Comparison of ENCODE assay signal across 8 mouse cellular contexts in the genomic region with DNA sequence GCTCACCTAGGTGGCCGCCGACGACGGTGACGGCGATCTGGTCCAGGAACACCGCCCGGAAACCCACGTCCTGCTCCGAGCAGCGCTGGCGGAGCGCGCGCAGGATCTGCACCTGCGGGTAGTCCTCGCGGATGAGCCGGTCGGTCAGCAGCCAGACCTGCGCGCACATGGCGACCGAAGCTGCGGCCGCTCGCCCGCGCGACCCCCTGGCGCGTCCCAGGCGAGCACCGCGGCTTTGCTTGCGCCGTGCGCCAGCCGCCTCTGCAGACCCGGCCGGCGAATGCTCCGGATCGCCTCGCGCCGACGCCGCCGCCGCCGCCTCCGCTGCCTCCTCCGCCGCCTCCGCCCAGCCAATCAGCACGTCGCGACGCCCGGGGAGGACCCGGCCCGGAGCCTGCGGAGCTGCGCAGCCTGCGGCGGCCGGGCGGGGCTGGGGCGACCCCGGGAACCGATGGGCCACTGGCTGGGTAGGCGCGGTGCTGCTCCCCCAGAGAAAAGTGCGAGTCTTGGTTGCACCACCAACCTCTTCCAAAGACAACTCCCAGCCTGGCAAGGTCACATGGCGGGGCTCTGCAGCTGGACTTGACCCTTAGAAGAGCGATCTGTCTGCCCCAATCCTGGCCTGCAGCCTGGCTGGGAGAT. TPM values are rescaled to one million over a fixed set of nuclear protein-coding genes. Genes with fewer than 3 reads are reported as not detected.
DNase-seq lines count a peak whose midpoint lies in the region; ATAC-seq and TF ChIP-seq lines count a peak whose summit lies in the region.

A gene (minus strand): TSS at position 338 of the 642 bp plus-strand sequence.

- no peaks in the 10 kb centered on the region for H3K36me3 ChIP-seq in hindbrain, embryonic 15.5 days

- H3K4me1 ChIP-seq in hindbrain, embryonic 15.5 days (replicated peaks) = peaks cover 26% of the 10 kb centered on the region

- WGBS in hindbrain, embryonic 15.5 days = under 1% methylated on average over 63 of the region's 77 CpGs

- intact Hi-C loops in gastrocnemius, adult 2 months (cut with DNase I) = no loop called here

- peak; percentile 41 to 69 for DNase-seq in cerebellum, postnatal 4 days (ENCODE audit: low spot score in 2 of 2)
- peak; percentile 84 for DNase-seq in gastrocnemius, adult 2 months
- peak; percentile 38 for DNase-seq in left cerebral cortex, adult 11 months (ENCODE audit: low spot score)
- peak; percentile 67 for DNase-seq in lung, postnatal 14 days
- DNase-seq in retina, postnatal 7 days (ENCODE audit: low read depth, low spot score) = peak; percentile 49
- DNase-seq in thymus, postnatal 4 days = peak; percentile 83

- H3K4me3 ChIP-seq in gastrocnemius, adult 2 months = peak within 1 kb of the TSS; percentile 77
- peak within 1 kb of the TSS; percentile 72 for H3K4me3 ChIP-seq in hindbrain, embryonic 15.5 days

- H3K9me3 ChIP-seq in hindbrain, embryonic 15.5 days = no peaks in the 10 kb centered on the region

- H3K9ac ChIP-seq in hindbrain, embryonic 15.5 days = peak within 1 kb of the TSS; percentile 71

- TF ChIP-seq CTCF in gastrocnemius, adult 2 months (IDR thresholded peaks at IDR 0.05) = no peak

- peak; percentile 77 for ATAC-seq in activated CD4-positive, CD25-positive, alpha-beta regulatory T cell, adult 4 months
- ATAC-seq in hindbrain, embryonic 15.5 days (ENCODE audit: low FRiP score, low read depth) = peak; percentile 91

- peak within 1 kb of the TSS; percentile 85 for H3K4me2 ChIP-seq in hindbrain, embryonic 15.5 days

- no peaks in the 10 kb centered on the region for H3K27me3 ChIP-seq in hindbrain, embryonic 15.5 days

- no peak within 1 kb of the TSS; the same call in 1 of the 2 replicates for H3K27ac ChIP-seq in gastrocnemius, adult 2 months
- peak within 1 kb of the TSS; percentile 81 for H3K27ac ChIP-seq in hindbrain, embryonic 15.5 days (replicated peaks)

RNA-seq across cellular contexts. Expression of the gene that starts here (rescaled TPM):
- polyA plus RNA-seq in activated CD4-positive, CD25-positive, alpha-beta regulatory T cell, adult 4 months (2017; shearing (Covaris generic)) = under 1 TPM; 0.14 to 0.19 TPM
- not detected for total RNA-seq in gastrocnemius, adult 2 months (2021)
- 25.6 and 28.9 TPM in 2 replicates for polyA plus RNA-seq in hindbrain, embryonic 15.5 days (2015; fragmentation: Nextera tagmentation; extraction: Ambion mirVana)

Comparison
In these comparisons a context has a peak if more than half of its experiments do, and no peak if none do; other contexts are left out.
1. RNA of the gene that starts here (polyA plus RNA-seq): 25.6 to 28.9 TPM in hindbrain, embryonic 15.5 days; 0.14 to 0.19 TPM in activated CD4-positive, CD25-positive, alpha-beta regulatory T cell, adult 4 months; every median in the first group is over 10 times any median in the second.
2. Peak in ATAC-seq in activated CD4-positive, CD25-positive, alpha-beta regulatory T cell, adult 4 months; RNA of the gene not detected or under 1 TPM.
3. Peak in DNase-seq and H3K4me3 ChIP-seq in gastrocnemius, adult 2 months; RNA of the gene not detected or under 1 TPM.
4. Peak in every context shown above with its lines, with median percentiles within 50 percentile points of each other: DNase-seq.